Mouse (Mus musculus) large intestine, adult 2 months (tissue): ENCODE results near the gene Ddx17. TPM values are rescaled to one million over a fixed set of nuclear protein-coding genes. Genes with fewer than 3 reads are reported as not detected.
A peak's percentile ranks its signal among the peaks of the same experiment; 100 is the strongest.

Experiments used
- DNase-seq: peaks from one replicate; pipeline ENCODE4 v3.0.0-alpha.2; 2012; ENCODE audit warnings: low read depth, low spot score
- whole genome bisulfite sequencing: fragments of 180-500 bp; shearing (Covaris S2); methylation state at CpG from one replicate; pipeline ENCODE4 v1.1.7; 2018; 5-methylcytosine and 5-hydroxymethylcytosine counted together
- polyA plus RNA-seq: library from polyadenylated mRNA; depleted of rRNA; stranded (reverse); fragments of >200 nt; gene quantifications from 2 replicates; pipeline ENCODE4 v1.2.3, GENCODE M21; 2012; rRNA removed

Ddx17 gene
- 91.2 and 159 TPM in 2 replicates for polyA plus RNA-seq

- 2% methylated on average over 84 of the region's 84 CpGs for WGBS
- peak; percentile 88 for DNase-seq
These were observed at the start of gene Ddx17 for GRCm38 (mm10) chr15:79546410-79547288. Gene Ddx17, minus strand, starts transcription at chr15:79546741.

DNA sequence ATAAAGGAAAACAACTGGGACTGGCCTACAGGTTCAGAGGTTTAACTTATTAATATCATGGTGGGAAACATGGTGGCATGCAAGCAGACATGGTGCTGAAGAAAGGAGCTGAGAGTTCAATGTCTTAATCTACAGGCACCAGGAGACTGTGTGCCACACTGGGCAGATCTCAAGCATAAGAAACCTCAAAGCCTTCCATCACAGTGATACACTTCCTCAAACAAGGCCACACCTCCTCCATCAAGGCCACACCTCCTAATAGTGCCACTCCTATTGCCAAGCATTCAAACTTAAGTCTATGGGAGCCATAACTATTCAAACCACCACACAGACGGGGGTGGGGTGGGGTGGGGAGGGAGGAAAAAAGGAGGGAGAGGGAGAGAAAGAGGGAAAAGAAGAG is 35.0 kb upstream of the Ddx17 start:
- WGBS, result 58% methylated on average over 1 of the region's 1 CpGs
- no peak for DNase-seq

DNA sequence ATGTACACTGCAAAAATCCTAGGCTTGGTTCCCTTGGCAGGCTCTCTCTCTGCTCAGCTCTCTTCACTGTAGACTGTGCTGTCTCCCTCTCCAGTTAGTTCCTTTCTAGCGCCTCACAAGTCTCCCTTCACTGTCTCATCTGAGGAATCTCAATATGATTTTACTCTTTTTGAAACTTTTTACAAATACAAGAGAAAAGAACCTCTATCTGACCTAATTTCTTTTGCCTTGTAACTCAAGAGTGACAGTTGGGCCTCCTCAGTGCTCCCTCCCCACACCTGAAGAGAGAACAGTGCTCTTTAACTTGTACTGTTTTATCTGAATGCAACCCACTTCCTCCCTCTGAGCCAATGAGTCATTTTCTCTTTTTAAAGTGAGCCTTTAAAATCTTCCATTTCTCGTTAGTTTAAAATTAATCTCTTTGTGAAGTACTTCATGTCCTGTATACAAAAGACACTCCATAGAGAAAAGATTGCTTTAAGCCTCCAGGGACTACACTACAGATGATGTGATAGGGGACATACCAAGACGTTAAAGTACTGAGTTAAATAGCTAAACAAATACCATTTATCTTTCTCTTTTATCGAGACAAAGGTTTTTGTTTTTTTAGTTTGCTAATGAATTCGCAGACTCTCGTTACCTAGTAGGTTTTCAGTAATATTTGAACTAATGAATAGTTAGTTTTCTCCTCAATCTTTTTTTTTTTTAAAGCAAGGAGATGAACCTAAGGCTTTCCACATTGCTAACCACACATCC is 31.3 kb upstream of the Ddx17 start:
- 62% methylated on average over 6 of the region's 6 CpGs for WGBS
- no peak for DNase-seq

- no peak for DNase-seq
These were observed 30.4 kb upstream of the Ddx17 start for GRCm38 (mm10) chr15:79576947-79577346.

GRCm38 (mm10) chr15:79575543-79576222 is 29.1 kb upstream of the Ddx17 start:
- WGBS, result 62% methylated on average over 1 of the region's 1 CpGs
- DNase-seq, result no peak

More at GRCm38 (mm10) chr15:79576947-79577346, 30.4 kb upstream of the Ddx17 start:
- 94% methylated on average over 2 of the region's 2 CpGs for WGBS

- DNase-seq, result no peak
- WGBS, result 76% methylated on average over 9 of the region's 9 CpGs
These were observed 15.9 kb upstream of the Ddx17 start for GRCm38 (mm10) chr15:79562417-79562816.

GRCm38 (mm10) chr15:79559649-79560048 is 13.1 kb upstream of the Ddx17 start:
- DNase-seq, result no peak
- 50% methylated on average over 3 of the region's 3 CpGs for WGBS

DNA sequence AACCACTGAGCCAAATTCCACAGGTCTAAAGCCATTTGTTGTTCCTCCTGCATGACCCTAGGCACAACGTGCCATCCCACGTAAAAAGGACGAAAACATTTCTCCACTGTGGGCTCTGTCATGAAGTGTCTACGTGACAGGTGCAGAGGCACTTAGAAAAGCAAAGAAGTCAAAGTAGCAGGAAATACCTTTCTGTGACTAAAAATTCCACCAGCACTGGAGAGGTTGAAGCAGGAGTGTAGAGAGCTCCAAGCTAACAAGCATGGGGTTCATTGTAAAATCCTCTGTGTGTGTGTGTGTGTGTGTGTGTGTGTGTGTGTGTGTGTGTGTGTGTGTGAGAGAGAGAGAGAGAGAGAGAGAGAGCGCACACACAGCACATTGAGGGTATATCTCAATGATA is 6.0 kb upstream of the Ddx17 start:
- no peak for DNase-seq
- WGBS, result 69% methylated on average over 5 of the region's 5 CpGs

- no peak for DNase-seq
- WGBS, result 96% methylated on average over 2 of the region's 2 CpGs
These were observed 1.7 kb upstream of the Ddx17 start for GRCm38 (mm10) chr15:79548226-79548625.

- WGBS, result 83% methylated on average over 17 of the region's 17 CpGs
- no peak for DNase-seq
These were observed 814 bp upstream of the Ddx17 start for GRCm38 (mm10) chr15:79547289-79547820.

- DNase-seq, result no peak
- 1% methylated on average over 52 of the region's 52 CpGs for WGBS
These were observed 581 bp downstream of the Ddx17 start for GRCm38 (mm10) chr15:79545921-79546399.

DNA sequence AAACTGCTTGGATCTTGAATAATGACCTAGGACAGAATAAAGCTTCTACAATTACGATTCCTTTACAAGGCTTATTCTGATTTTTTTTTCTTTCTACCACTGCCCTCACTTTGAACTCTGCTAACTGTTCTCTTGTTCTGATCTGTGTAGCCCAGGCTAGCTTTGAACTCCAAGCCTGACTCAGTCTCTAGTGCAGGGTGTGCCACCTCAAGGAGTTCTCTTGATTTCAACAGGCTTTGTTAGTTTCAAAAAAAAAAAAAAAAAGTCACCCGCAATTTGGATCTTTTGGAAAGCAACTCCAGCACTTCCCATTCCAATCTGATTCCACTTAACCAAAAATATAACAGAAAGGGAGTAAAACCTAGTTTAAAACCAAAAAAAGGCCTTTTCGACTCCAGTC is 1.0 kb downstream of the Ddx17 start:
- under 1% methylated on average over 3 of the region's 3 CpGs for WGBS
- DNase-seq, result no peak

- WGBS, result 83% methylated on average over 3 of the region's 3 CpGs
- DNase-seq, result no peak
These were observed 2.6 kb downstream of the Ddx17 start for GRCm38 (mm10) chr15:79543968-79544367.

DNA sequence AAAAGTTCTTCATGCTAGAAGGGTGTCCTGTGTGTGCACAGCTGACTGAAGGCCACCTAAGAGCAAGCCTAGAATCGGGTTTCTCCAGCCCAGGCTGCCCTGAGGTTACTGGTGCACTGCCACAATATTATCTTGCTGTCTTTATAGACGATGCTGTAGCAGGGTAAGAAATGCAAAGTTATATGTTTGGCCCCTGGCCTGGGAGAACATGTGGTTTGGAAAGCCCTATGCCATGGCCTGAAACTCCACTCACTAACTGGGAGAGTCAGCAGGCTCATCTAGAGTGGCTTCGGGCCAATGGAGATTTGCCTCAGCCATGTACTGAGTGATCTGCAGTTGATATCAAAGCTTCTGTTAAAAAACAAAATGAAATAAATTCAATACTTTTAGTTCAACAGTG is 12.7 kb downstream of the Ddx17 start:
- 65% methylated on average over 3 of the region's 3 CpGs for WGBS
- DNase-seq, result no peak

DNA sequence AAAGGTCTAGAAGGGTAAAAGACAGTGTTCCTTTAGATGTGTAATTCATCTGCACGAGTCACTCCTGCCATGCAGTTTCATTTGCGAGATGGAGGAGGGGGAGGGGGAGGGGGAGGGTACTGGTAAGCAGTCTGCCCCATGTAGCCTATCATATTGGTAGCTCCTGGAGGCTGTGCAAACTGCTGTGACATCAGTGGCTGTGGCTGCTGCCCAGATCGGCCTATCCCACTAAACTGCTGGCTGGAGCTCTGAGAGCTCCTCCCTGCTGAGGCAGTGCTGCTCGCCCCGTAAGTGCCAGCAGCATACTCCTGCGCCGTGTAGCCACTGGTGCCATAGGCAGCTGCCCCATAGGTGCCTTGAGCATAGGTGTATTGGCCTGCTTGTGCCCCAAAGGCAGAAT is 16.6 kb downstream of the Ddx17 start:
- no peak for DNase-seq
- WGBS, result 69% methylated on average over 7 of the region's 7 CpGs

DNA sequence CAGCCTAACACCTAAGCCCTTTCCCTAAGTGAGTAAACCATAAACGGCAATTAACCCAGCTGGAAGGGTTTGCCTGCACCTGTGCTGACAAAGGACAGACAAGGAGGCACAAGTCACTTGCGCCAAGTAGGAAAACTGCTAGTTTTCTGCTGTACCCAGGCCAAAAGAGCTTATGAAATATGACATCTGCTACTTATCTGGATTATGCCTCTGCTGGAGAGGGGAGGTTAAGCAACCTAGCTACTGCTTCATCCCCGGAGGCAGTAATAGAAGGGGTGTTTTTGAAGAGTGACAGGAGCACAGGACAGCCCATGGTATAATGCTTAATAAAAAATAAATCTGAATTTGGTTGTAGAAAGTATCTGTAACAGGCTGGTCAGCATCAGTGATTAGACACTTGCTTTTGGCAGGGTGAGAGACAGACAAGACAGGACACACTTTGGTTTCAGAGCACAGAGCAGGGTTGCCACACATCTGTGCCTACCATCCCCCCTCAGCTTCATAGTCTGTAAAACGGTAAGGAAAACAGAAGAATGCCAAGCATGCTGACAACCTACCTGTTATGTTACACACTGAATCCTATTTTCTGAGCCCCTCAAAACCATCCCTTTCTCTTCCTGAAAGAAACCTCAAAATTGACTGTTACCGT is 18.4 kb downstream of the Ddx17 start:
- no peak for DNase-seq
- 45% methylated on average over 5 of the region's 5 CpGs for WGBS

GRCm38 (mm10) chr15:79527192-79527591 is 19.3 kb downstream of the Ddx17 start:
- no peak for DNase-seq
- WGBS, result 66% methylated on average over 4 of the region's 4 CpGs

GRCm38 (mm10) chr15:79525979-79526768 is 20.4 kb downstream of the Ddx17 start:
- no peak for DNase-seq
- 53% methylated on average over 9 of the region's 9 CpGs for WGBS

GRCm38 (mm10) chr15:79525564-79525963 is 21.0 kb downstream of the Ddx17 start:
- no peak for DNase-seq
- WGBS, result 80% methylated on average over 5 of the region's 5 CpGs
